Mouse (Mus musculus): ENCODE measurements around the gene Zbtb8os.

DNA sequence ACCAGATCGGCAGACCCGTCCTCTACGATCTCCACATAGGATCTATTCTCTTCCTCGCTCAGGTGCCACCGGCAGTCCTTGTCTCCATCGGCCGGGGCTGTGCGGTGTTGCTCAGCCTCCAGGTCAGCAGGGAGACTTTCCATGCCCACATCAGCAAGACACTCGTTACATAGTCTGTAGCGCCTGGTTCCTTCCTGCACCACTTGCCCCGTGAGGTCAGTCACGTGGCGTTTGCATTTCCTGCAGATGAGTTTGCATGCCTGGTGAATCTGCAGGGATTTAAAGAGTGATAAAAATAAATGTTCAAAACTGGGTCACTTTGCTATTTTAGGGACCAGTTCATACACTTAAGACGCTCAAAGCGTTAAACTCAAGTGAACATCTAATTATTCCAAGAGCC lies 18.7 kb downstream of the Zbtb8os start:
- TF ChIP-seq CTCF (conservative IDR thresholded peaks at IDR 0.05; ENCODE audit: low read length) (no peak), NANOG (IDR thresholded peaks at IDR 0.05; ENCODE audit: borderline replicate concordance, low read length) (no peak), POU5F1 (IDR thresholded peaks at IDR 0.05; ENCODE audit: borderline replicate concordance, low read length) (no peak)

All from E14TG2a.4 (cell line).